Mouse (Mus musculus): ENCODE measurements around the gene Olfr1116. TPM values are rescaled to one million over a fixed set of nuclear protein-coding genes. Genes with fewer than 3 reads are reported as not detected.

Olfr1116 gene
- polyA plus RNA-seq (2014; fragmentation: Illumina TruSeq; extraction: RNeasy Lipid Tissue Mini Kit (QIAGEN cat#74804); ENCODE audit: low read depth, low replicate concordance): not detected

DNA sequence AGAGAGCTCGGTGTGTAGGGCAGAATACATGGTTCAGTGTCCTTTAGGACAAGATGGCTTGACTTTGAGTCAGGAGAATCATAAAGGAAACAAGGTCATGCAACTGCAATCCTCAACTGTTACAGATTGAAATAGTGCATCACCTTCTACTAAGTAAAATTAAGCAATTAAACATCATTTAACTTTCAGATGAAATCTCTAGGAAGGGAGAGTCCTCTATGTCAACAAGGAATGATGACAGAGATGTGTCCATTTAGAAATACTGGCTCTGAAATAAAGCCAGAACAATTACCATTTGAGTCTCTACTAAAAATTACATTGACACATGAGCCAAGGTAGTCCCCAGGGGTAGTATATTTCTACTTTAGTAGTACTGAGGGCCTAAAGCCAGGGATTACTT is at the start of gene Olfr1116:
Olfr1116 (plus strand) TSS at position 301 of the 400 bp plus-strand sequence.

DNA sequence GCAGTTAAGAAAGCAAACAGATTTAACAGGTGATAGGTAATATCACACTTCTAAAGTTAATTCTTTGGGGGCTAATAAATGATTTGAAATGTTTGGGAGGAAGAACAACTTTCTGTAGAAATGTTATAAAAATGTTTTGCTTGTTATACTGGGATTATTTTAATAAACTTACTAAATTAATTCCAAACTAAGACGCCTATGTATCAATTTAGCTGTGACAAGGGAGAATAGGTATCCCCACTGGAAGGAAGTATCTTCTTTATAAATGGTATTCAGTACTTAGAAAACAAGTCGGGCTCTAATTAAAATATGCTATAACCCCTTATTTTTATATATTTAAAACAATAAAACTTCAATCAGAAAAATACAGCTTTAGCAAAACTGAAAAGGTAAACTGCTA is 19.6 kb upstream of the Olfr1116 start, which contains the start of gene Olfr1115:
Olfr1115 (plus strand) TSS at position 301 of the 400 bp plus-strand sequence.

DNA sequence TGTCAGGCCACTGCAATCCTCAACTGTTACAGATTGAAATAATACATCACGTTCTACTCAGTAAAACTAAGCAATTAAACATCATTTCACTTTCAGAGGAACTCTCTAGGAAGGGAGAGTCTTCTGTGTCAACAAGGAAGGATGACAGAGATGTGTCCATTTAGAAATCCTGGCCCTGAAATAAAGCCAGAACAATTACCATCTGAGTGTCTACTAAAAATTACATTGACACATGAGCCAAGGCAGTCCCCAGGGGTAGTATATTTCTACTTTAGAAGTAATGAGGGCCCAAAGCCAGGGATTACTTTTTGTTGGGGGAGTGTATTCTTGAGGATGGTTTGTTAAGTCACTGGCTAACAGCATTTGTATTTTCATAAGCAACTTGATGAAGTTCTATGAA is 39.9 kb downstream of the Olfr1116 start, which contains the start of gene Olfr1118:
Olfr1118 (plus strand) TSS at position 301 of the 400 bp plus-strand sequence.

Other genes starting within 250 kb of the Olfr1116 start
- not detected for gene Olfr1104, start 240.5 kb upstream of the Olfr1116 start, polyA plus RNA-seq (2014; fragmentation: Illumina TruSeq; extraction: RNeasy Lipid Tissue Mini Kit (QIAGEN cat#74804); ENCODE audit: low read depth, low replicate concordance)
- gene Olfr1105, start 231.0 kb upstream of the Olfr1116 start, polyA plus RNA-seq (2014; fragmentation: Illumina TruSeq; extraction: RNeasy Lipid Tissue Mini Kit (QIAGEN cat#74804); ENCODE audit: low read depth, low replicate concordance): not detected
- not detected for gene Olfr1106, start 215.3 kb upstream of the Olfr1116 start, polyA plus RNA-seq (2014; fragmentation: Illumina TruSeq; extraction: RNeasy Lipid Tissue Mini Kit (QIAGEN cat#74804); ENCODE audit: low read depth, low replicate concordance)
- not detected for gene Olfr1107, start 191.7 kb upstream of the Olfr1116 start, polyA plus RNA-seq (2014; fragmentation: Illumina TruSeq; extraction: RNeasy Lipid Tissue Mini Kit (QIAGEN cat#74804); ENCODE audit: low read depth, low replicate concordance)
- not detected for gene Olfr1109, start 171.5 kb upstream of the Olfr1116 start, polyA plus RNA-seq (2014; fragmentation: Illumina TruSeq; extraction: RNeasy Lipid Tissue Mini Kit (QIAGEN cat#74804); ENCODE audit: low read depth, low replicate concordance)
- not detected for gene Olfr259, start 153.0 kb upstream of the Olfr1116 start, polyA plus RNA-seq (2014; fragmentation: Illumina TruSeq; extraction: RNeasy Lipid Tissue Mini Kit (QIAGEN cat#74804); ENCODE audit: low read depth, low replicate concordance)
- not detected for gene Olfr1110, start 127.2 kb upstream of the Olfr1116 start, polyA plus RNA-seq (2014; fragmentation: Illumina TruSeq; extraction: RNeasy Lipid Tissue Mini Kit (QIAGEN cat#74804); ENCODE audit: low read depth, low replicate concordance)
- gene Olfr1111, start 114.9 kb upstream of the Olfr1116 start, polyA plus RNA-seq (2014; fragmentation: Illumina TruSeq; extraction: RNeasy Lipid Tissue Mini Kit (QIAGEN cat#74804); ENCODE audit: low read depth, low replicate concordance): not detected
- not detected for gene Olfr1112, start 79.7 kb upstream of the Olfr1116 start, polyA plus RNA-seq (2014; fragmentation: Illumina TruSeq; extraction: RNeasy Lipid Tissue Mini Kit (QIAGEN cat#74804); ENCODE audit: low read depth, low replicate concordance)
- gene Olfr1113, start 58.6 kb upstream of the Olfr1116 start, polyA plus RNA-seq (2014; fragmentation: Illumina TruSeq; extraction: RNeasy Lipid Tissue Mini Kit (QIAGEN cat#74804); ENCODE audit: low read depth, low replicate concordance): not detected
- not detected for gene Olfr1115, start 19.5 kb upstream of the Olfr1116 start, polyA plus RNA-seq (2014; fragmentation: Illumina TruSeq; extraction: RNeasy Lipid Tissue Mini Kit (QIAGEN cat#74804); ENCODE audit: low read depth, low replicate concordance)
- gene Olfr1118, start 40.0 kb downstream of the Olfr1116 start, polyA plus RNA-seq (2014; fragmentation: Illumina TruSeq; extraction: RNeasy Lipid Tissue Mini Kit (QIAGEN cat#74804); ENCODE audit: low read depth, low replicate concordance): not detected
- not detected for gene Olfr1120, start 87.3 kb downstream of the Olfr1116 start, polyA plus RNA-seq (2014; fragmentation: Illumina TruSeq; extraction: RNeasy Lipid Tissue Mini Kit (QIAGEN cat#74804); ENCODE audit: low read depth, low replicate concordance)
- not detected for gene Olfr1121, start 102.4 kb downstream of the Olfr1116 start, polyA plus RNA-seq (2014; fragmentation: Illumina TruSeq; extraction: RNeasy Lipid Tissue Mini Kit (QIAGEN cat#74804); ENCODE audit: low read depth, low replicate concordance)
- not detected for gene Olfr1122, start 118.3 kb downstream of the Olfr1116 start, polyA plus RNA-seq (2014; fragmentation: Illumina TruSeq; extraction: RNeasy Lipid Tissue Mini Kit (QIAGEN cat#74804); ENCODE audit: low read depth, low replicate concordance)
- gene Olfr1123, start 149.1 kb downstream of the Olfr1116 start, polyA plus RNA-seq (2014; fragmentation: Illumina TruSeq; extraction: RNeasy Lipid Tissue Mini Kit (QIAGEN cat#74804); ENCODE audit: low read depth, low replicate concordance): not detected
- not detected for gene Olfr1124, start 162.7 kb downstream of the Olfr1116 start, polyA plus RNA-seq (2014; fragmentation: Illumina TruSeq; extraction: RNeasy Lipid Tissue Mini Kit (QIAGEN cat#74804); ENCODE audit: low read depth, low replicate concordance)
- not detected for gene Olfr1126, start 186.4 kb downstream of the Olfr1116 start, polyA plus RNA-seq (2014; fragmentation: Illumina TruSeq; extraction: RNeasy Lipid Tissue Mini Kit (QIAGEN cat#74804); ENCODE audit: low read depth, low replicate concordance)
- gene Pramel7, start 229.6 kb downstream of the Olfr1116 start, polyA plus RNA-seq (2014; fragmentation: Illumina TruSeq; extraction: RNeasy Lipid Tissue Mini Kit (QIAGEN cat#74804); ENCODE audit: low read depth, low replicate concordance): not detected
- not detected for gene Pramel6, start 239.0 kb downstream of the Olfr1116 start, polyA plus RNA-seq (2014; fragmentation: Illumina TruSeq; extraction: RNeasy Lipid Tissue Mini Kit (QIAGEN cat#74804); ENCODE audit: low read depth, low replicate concordance)